Mouse (Mus musculus): ENCODE measurements at regions not wholly inside any gene's neighbourhood (a gene's known extent, or its start where the extent isn't known, plus 50 kb on each side); places are given as distances from the start of the nearest gene placed in this dataset.

DNA sequence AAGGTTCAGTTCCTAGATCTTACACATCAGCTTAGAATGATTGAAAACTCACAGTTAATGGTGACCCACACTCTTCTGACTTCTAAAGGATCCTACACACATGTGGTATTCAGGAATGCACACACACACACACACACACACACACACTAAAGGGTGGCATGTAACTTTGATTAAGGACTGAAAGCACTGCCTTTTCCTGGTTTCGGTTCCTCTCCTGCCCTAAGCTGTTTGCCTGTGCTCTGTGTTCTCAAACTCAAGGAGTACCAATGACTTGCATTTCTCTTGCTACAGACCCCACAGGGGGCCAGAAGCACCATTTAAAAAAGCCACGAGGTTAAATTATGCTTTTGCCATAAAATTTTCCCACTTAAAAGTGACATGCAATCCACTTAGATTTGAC, 327.8 kb upstream of the Klf4 start:
- no peak for TF ChIP-seq CTCF (IDR thresholded peaks at IDR 0.05; ENCODE audit: extremely low read depth, insufficient read depth, low read length)
- no peak for TF ChIP-seq POLR2A (IDR thresholded peaks at IDR 0.05; ENCODE audit: extremely low read depth, insufficient read depth, low read length)
- Histone ChIP-seq H3K27ac (ENCODE audit: insufficient read depth, low read length) (no peak overlapping the region), H3K4me1 (ENCODE audit: control insufficient read depth, insufficient read depth, low read length) (no peaks in the 10 kb centered on the region), H3K4me3 (ENCODE audit: insufficient read depth, low read length) (no peak overlapping the region)

DNA sequence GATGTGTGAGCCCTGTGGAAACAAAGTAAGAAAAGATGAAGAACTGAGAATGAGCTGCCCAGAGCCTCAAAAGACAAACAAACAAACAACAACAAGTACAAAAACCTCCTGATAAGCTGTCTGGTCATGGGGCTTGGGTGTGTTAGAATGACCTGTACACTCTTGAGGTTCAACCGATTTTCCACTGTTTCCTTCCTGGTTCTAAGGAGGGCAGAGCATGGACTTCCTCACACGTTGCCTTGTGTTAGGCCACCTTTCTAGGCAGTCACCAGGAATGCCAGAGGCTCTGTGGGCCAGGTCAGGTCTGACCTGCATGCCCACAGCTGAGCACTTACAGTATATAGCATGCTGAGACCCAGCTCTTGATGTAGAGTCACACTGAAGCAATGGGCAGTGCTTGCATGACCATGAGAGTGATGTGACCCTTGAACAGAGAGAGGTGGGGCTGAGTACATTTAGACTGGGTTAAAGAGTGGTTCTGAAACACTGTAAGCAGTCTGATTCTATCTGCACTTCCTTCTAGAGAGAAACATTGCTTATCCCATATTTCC, 327.0 kb upstream of the Klf4 start:
- no peak overlapping the region for H3K27ac ChIP-seq (ENCODE audit: insufficient read depth, low read length)
- H3K4me3 ChIP-seq (ENCODE audit: insufficient read depth, low read length) = no peak overlapping the region
- no peak for TF ChIP-seq POLR2A (IDR thresholded peaks at IDR 0.05; ENCODE audit: extremely low read depth, insufficient read depth, low read length)
- no peak for TF ChIP-seq CTCF (IDR thresholded peaks at IDR 0.05; ENCODE audit: extremely low read depth, insufficient read depth, low read length)

DNA sequence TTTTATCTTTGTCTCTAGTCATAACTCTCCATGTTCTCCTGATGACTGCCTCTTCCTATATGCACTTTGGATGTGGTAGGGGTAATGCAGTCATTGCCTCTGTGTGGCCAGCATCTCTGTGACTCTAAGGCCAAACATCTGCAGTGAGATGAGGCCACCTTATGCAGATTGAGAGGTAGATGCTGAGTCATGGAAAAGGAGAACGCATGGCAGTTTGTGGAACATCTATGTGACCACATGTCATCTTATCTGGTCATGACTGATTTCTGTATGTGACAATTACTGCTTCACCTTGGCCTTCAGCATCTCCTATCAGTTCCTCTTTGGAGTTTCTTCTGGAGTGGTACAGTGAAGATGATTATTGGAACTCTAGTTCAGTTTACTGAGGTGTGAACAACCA, 319.2 kb upstream of the Klf4 start:
- Histone ChIP-seq H3K4me1 (ENCODE audit: control insufficient read depth, insufficient read depth, low read length) (no peaks in the 10 kb centered on the region), H3K27ac (ENCODE audit: insufficient read depth, low read length) (no peak overlapping the region), H3K4me3 (ENCODE audit: insufficient read depth, low read length) (no peak overlapping the region)
- TF ChIP-seq CTCF (IDR thresholded peaks at IDR 0.05; ENCODE audit: extremely low read depth, insufficient read depth, low read length) (no peak), POLR2A (IDR thresholded peaks at IDR 0.05; ENCODE audit: extremely low read depth, insufficient read depth, low read length) (no peak)

More for the DNA sequence above, 327.0 kb upstream of the Klf4 start:
- H3K4me1 ChIP-seq (ENCODE audit: control insufficient read depth, insufficient read depth, low read length) = no peaks in the 10 kb centered on the region

DNA sequence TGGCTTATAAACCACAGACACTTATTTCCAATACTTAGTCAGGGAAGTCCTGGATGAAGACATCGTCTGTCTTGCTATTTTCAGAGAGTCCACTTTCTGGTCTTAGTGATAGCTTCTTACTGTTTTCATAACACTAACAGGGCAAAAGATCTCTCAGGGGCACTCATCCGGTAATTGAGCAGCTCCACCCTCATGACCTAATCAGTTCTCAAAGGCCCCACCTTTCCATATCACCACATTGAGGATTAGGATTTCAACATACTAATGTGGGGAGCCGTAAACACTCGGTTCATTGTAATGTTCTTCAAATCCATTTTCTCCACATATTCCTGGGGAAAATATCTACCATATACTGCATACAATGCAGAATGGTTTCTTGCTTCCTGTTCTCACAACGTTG, 318.8 kb upstream of the Klf4 start:
- no peak overlapping the region for H3K4me3 ChIP-seq (ENCODE audit: insufficient read depth, low read length)
- H3K4me1 ChIP-seq (ENCODE audit: control insufficient read depth, insufficient read depth, low read length) = no peaks in the 10 kb centered on the region
- no peak for TF ChIP-seq CTCF (IDR thresholded peaks at IDR 0.05; ENCODE audit: extremely low read depth, insufficient read depth, low read length)
- TF ChIP-seq POLR2A (IDR thresholded peaks at IDR 0.05; ENCODE audit: extremely low read depth, insufficient read depth, low read length) = no peak
- no peak overlapping the region for H3K27ac ChIP-seq (ENCODE audit: insufficient read depth, low read length)

DNA sequence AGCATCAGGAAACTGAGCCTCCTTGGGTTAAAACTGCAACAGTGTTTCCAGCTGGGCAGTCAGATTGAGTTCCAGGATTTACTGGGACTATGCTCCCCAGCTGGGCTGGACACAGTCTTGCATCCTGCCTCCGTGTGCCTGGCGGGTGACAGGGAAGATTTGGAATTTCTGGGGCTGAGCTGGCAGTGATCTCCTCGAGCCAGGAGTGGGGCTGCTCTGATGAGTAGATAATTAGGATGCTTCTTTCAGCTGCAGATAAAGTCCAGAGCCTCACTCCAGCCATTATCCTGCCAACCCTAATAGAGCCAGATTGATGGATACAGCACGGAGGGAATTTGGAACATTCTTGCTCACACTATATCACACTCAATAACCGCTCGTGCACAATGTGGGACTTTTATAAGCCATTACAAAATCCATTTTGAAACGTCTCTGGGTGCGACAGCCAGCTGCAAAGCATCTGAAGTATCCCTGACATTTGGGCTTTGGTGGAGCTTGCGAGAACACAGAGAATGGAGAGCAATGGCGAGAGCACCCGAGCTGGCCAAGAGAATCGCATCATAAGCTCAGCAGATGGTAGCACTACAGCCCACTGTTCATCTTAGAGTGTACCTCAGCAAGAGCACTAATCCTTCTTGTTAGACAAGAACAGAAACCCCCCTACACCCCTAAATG, 311.6 kb upstream of the Klf4 start:
- H3K4me1 ChIP-seq (ENCODE audit: control insufficient read depth, insufficient read depth, low read length) = no peaks in the 10 kb centered on the region
- no peak overlapping the region for H3K4me3 ChIP-seq (ENCODE audit: insufficient read depth, low read length)
- H3K27ac ChIP-seq (ENCODE audit: insufficient read depth, low read length) = no peak overlapping the region
- TF ChIP-seq CTCF (IDR thresholded peaks at IDR 0.05; ENCODE audit: extremely low read depth, insufficient read depth, low read length) (no peak), POLR2A (IDR thresholded peaks at IDR 0.05; ENCODE audit: extremely low read depth, insufficient read depth, low read length) (no peak)

DNA sequence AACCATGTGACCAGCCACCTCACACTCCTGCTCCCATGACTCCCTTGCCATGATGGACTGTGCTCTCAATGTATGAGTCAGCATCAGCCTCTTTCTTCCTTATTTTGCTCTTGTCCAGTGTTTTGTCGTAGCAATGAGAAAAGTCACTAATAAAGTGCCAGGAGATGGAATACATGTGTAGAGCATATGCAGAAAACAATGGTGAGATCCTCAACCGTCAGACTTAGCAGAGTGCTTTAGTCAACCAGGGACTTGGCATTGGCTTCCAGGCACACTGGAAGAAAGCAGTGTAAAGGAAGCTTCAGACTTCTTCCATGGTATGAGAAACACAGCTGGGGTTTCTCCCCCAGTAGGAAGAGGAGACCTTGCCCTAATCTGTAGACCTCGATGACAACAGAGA, 306.3 kb upstream of the Klf4 start:
- no peak overlapping the region for H3K4me3 ChIP-seq (ENCODE audit: insufficient read depth, low read length)
- no peak overlapping the region for H3K27ac ChIP-seq (ENCODE audit: insufficient read depth, low read length)
- no peak for TF ChIP-seq CTCF (IDR thresholded peaks at IDR 0.05; ENCODE audit: extremely low read depth, insufficient read depth, low read length)
- TF ChIP-seq POLR2A (IDR thresholded peaks at IDR 0.05; ENCODE audit: extremely low read depth, insufficient read depth, low read length) = no peak
- no peaks in the 10 kb centered on the region for H3K4me1 ChIP-seq (ENCODE audit: control insufficient read depth, insufficient read depth, low read length)

DNA sequence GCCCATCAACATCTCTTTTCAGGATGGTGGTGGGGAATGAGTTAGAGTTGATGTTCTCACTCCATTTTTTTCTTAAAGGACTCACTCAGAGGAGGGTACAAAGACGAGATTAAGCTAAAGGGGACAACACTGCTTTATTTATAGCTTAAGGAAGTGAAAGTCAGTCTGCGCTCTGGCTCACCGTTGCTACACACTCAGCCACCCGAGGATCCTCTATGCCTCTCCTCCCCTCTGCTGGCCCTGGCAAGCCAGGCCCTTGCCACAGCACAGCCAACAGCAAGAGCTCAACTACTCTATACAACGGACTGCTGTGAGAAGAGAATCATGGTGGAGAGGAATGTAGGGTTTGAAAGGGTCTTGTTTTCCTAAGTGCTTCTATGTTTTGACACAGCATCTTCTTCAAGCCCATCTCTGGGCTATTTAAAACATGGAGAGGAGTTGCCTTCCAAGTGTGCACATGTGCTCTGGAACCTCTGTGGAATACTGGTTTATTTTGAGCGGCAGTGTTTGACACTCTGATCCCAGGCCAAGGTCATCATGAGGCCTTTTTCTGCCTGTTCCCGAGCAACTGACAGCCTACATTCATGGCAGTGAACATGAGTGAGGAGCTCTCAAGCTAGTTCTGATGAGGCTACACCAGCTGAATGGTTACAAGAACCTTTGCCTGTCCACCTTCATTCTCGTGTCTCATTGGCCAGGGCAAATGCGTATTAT, 291.9 kb upstream of the Klf4 start:
- no peak for TF ChIP-seq CTCF (IDR thresholded peaks at IDR 0.05; ENCODE audit: extremely low read depth, insufficient read depth, low read length)
- TF ChIP-seq POLR2A (IDR thresholded peaks at IDR 0.05; ENCODE audit: extremely low read depth, insufficient read depth, low read length) = no peak
- no peaks in the 10 kb centered on the region for H3K4me1 ChIP-seq (ENCODE audit: control insufficient read depth, insufficient read depth, low read length)
- H3K27ac ChIP-seq (ENCODE audit: insufficient read depth, low read length) = no peak overlapping the region
- H3K4me3 ChIP-seq (ENCODE audit: insufficient read depth, low read length) = no peak overlapping the region

DNA sequence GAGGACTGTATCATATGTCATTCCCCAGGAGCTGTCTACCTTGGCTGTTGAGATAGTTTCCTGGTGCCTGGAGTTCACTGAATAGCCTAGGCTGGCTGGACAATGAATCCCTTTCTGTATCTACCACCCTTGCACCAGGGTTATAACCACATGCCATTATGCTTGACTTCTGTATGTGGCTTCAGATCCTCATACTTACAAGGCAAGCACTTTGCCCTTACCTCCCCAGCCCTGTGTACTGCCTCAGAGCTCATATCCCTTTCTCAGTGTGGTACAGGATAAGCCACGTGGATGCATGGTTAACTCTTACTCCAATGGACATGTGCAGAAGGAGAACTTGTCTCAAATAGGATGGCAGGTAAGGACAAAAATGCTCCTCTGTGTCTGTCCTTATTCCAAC, 291.3 kb upstream of the Klf4 start:
- Histone ChIP-seq H3K27ac (ENCODE audit: insufficient read depth, low read length) (no peak overlapping the region), H3K4me1 (ENCODE audit: control insufficient read depth, insufficient read depth, low read length) (no peaks in the 10 kb centered on the region), H3K4me3 (ENCODE audit: insufficient read depth, low read length) (no peak overlapping the region)
- TF ChIP-seq CTCF (IDR thresholded peaks at IDR 0.05; ENCODE audit: extremely low read depth, insufficient read depth, low read length) (no peak), POLR2A (IDR thresholded peaks at IDR 0.05; ENCODE audit: extremely low read depth, insufficient read depth, low read length) (no peak)

DNA sequence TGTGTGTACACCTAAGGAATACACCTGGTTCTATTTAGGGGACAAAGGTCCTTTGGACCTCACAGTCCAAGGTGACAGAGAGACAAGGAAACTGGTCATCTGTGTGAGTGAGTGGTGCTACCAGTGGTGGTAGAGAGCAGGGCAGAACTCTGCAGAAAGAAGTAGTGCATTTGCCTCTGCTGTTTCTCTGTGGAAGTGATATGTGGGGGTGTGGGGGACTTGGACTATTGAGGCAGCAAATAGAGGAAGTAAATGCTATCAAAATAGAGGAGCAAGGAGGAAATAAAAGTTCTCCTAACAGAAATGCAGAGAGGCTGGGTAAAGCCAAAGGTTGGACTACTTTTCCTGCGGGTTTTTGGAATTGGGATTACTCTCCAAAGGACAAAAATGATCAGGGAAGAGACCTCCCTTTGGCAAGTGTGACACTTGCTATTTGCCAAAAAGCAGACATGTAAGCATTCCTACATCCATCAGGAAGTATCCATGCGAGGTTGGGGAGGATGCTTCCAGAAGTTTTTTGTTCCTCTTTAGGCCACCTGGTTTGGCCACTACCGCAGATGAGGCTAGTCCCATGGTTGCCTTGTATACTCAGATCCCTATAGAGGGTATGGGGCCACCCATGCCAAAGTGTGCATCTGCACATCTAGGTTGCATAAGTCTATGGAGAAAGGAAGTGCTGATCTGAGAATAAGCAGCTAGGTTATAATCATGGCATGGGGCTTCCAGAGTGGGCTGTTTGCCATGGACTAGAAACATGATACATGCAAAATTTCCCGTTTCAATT, 285.0 kb upstream of the Klf4 start:
- Histone ChIP-seq H3K27ac (ENCODE audit: insufficient read depth, low read length) (no peak overlapping the region), H3K4me3 (ENCODE audit: insufficient read depth, low read length) (no peak overlapping the region), H3K4me1 (ENCODE audit: control insufficient read depth, insufficient read depth, low read length) (no peaks in the 10 kb centered on the region)
- TF ChIP-seq CTCF (IDR thresholded peaks at IDR 0.05; ENCODE audit: extremely low read depth, insufficient read depth, low read length) (no peak), POLR2A (IDR thresholded peaks at IDR 0.05; ENCODE audit: extremely low read depth, insufficient read depth, low read length) (no peak)
